ENCODE assay signal across 9 mouse cellular contexts in genomic region chr7:140101498-140101897, GRCm38 (mm10). TPM values are rescaled to one million over a fixed set of nuclear protein-coding genes. Genes with fewer than 3 reads are reported as not detected.
A peak's percentile ranks its signal among the peaks of the same experiment; 100 is the strongest.
DNase-seq lines count a peak whose midpoint lies in the region; ATAC-seq lines count a peak whose summit lies in the region.
"Had no signal": no experiment of that assay in that cellular context is flagged by ENCODE, and none has a peak within 500 bp of the region (broad histone marks: within the 10 kb centered on the region; RNA-seq: fewer than 3 reads in every experiment).

No protein-coding gene starts in this region.

- no peak overlapping the region for H3K27ac ChIP-seq in kidney, embryonic 14.5 days (ENCODE audit: low read depth, low read length)
- no peak overlapping the region for H3K27ac ChIP-seq in hindbrain, embryonic 14.5 days
- H3K27ac ChIP-seq in midbrain, embryonic 14.5 days (replicated peaks; ENCODE audit: low read depth, low read length) = no peak overlapping the region

- 0 out of 2 replicates have a peak, but pooled peaks have one; percentile 25 for ATAC-seq in kidney, embryonic 14.5 days (ENCODE audit: low FRiP score, low TSS enrichment)
- no peak for ATAC-seq in hindbrain, embryonic 14.5 days (ENCODE audit: low FRiP score)
- ATAC-seq in midbrain, embryonic 14.5 days (ENCODE audit: low FRiP score, low TSS enrichment) = no peak
- ATAC-seq in erythroid progenitor cell, adult 5-6 weeks (replicated peaks; ENCODE audit: low FRiP score, poor library complexity, severe bottlenecking) = no peak

- no peaks in the 10 kb centered on the region for H3K27me3 ChIP-seq in kidney, embryonic 14.5 days (ENCODE audit: control insufficient read depth, insufficient read depth, low read length)
- H3K27me3 ChIP-seq in hindbrain, embryonic 14.5 days (ENCODE audit: control insufficient read depth, insufficient read depth, low read length) = no peaks in the 10 kb centered on the region
- no peaks in the 10 kb centered on the region for H3K27me3 ChIP-seq in midbrain, embryonic 14.5 days (ENCODE audit: control insufficient read depth, insufficient read depth, low read length)

- peak overlapping the region; percentile 40; the same call in 1 of the 2 replicates for H3K9ac ChIP-seq in kidney, embryonic 14.5 days (ENCODE audit: low read depth, low read length)
- peak overlapping the region; percentile 51 for H3K9ac ChIP-seq in hindbrain, embryonic 14.5 days
- H3K9ac ChIP-seq in midbrain, embryonic 14.5 days (replicated peaks; ENCODE audit: low read length) = peak overlapping the region; percentile 60; the same call in 1 of the 2 replicates

- H3K36me3 ChIP-seq in kidney, embryonic 14.5 days (ENCODE audit: control insufficient read depth, insufficient read depth, low read length) = peaks cover 13% of the 10 kb centered on the region
- peaks cover 16% of the 10 kb centered on the region for H3K36me3 ChIP-seq in hindbrain, embryonic 14.5 days (replicated peaks; ENCODE audit: control insufficient read depth, insufficient read depth)
- peaks cover 16% of the 10 kb centered on the region for H3K36me3 ChIP-seq in midbrain, embryonic 14.5 days (ENCODE audit: control insufficient read depth, insufficient read depth, low read length)

- peaks cover 7% of the 10 kb centered on the region; the same call in 1 of the 2 replicates for H3K4me1 ChIP-seq in kidney, embryonic 14.5 days (ENCODE audit: control insufficient read depth, insufficient read depth, low read length)
- 0 out of 2 replicates have a peak, but pooled peaks cover 10% of the 10 kb centered on the region for H3K4me1 ChIP-seq in hindbrain, embryonic 14.5 days (replicated peaks; ENCODE audit: control insufficient read depth, insufficient read depth, low read length)
- H3K4me1 ChIP-seq in midbrain, embryonic 14.5 days (ENCODE audit: control insufficient read depth, insufficient read depth, low read length) = peaks cover 8% of the 10 kb centered on the region

- DNase-seq in kidney, postnatal 14 days = no peak
- peak; percentile 59 for DNase-seq in cerebellum, adult 9-10 months
- no peak for DNase-seq in hindbrain, embryonic 14.5 days (ENCODE audit: low spot score)
- no peak for DNase-seq in midbrain, embryonic 14.5 days
- DNase-seq in testis, postnatal 10 days (ENCODE audit: low spot score) = no peak
- DNase-seq in thymus, postnatal 10 days (ENCODE audit: low spot score in 2 of 2) = no peak

- H3K4me3 ChIP-seq in kidney, embryonic 14.5 days (ENCODE audit: low read length) = peak overlapping the region; percentile 36
- H3K4me3 ChIP-seq in hindbrain, embryonic 14.5 days (replicated peaks; ENCODE audit: low read length) = peak overlapping the region; percentile 28
- peak overlapping the region; percentile 35 for H3K4me3 ChIP-seq in midbrain, embryonic 14.5 days (replicated peaks; ENCODE audit: low read depth, low read length)

- H3K4me2 ChIP-seq in kidney, embryonic 14.5 days (replicated peaks; ENCODE audit: low read depth, low read length) = peak overlapping the region; percentile 55
- peak overlapping the region; percentile 56 for H3K4me2 ChIP-seq in hindbrain, embryonic 14.5 days (replicated peaks)
- H3K4me2 ChIP-seq in midbrain, embryonic 14.5 days (ENCODE audit: low read length) = peak overlapping the region; percentile 70

- no peaks in the 10 kb centered on the region for H3K9me3 ChIP-seq in kidney, embryonic 14.5 days (ENCODE audit: control insufficient read depth, low read length)
- no peaks in the 10 kb centered on the region for H3K9me3 ChIP-seq in hindbrain, embryonic 14.5 days (ENCODE audit: control insufficient read depth, low read length)
- H3K9me3 ChIP-seq in midbrain, embryonic 14.5 days (ENCODE audit: control insufficient read depth, low read length) = no peaks in the 10 kb centered on the region

- 73% methylated on average over 10 of the region's 10 CpGs for WGBS in kidney, embryonic 14.5 days
- 82% methylated on average over 10 of the region's 10 CpGs for WGBS in hindbrain, embryonic 14.5 days
- 68% methylated on average over 10 of the region's 10 CpGs for WGBS in midbrain, embryonic 14.5 days

RNA-seq across cellular contexts. Expression of gene Fuom, which starts 0.7 kb away (rescaled TPM):
- 32.4 and 36.2 TPM in 2 replicates for polyA plus RNA-seq in kidney, embryonic 14.5 days (2014; fragmentation: Nextera tagmentation; extraction: Ambion mirVana)
- 40.0 and 42.0 TPM in 2 replicates for polyA plus RNA-seq in hindbrain, embryonic 14.5 days (2014; fragmentation: Nextera tagmentation; extraction: Ambion mirVana)
- polyA plus RNA-seq in midbrain, embryonic 14.5 days (2014; fragmentation: Nextera tagmentation; extraction: Ambion mirVana) = 23.9 and 30.8 TPM in 2 replicates
- total RNA-seq in erythroid progenitor cell, adult 5-6 weeks (2015; ENCODE audit: low replicate concordance) = not detected in 2 replicates
- not detected in 2 replicates for total RNA-seq in erythroid progenitor cell, adult 5-6 weeks (2017; ENCODE audit: low replicate concordance)

RNA-seq across cellular contexts. Expression of gene Prap1, which starts 8.3 kb away (rescaled TPM):
- 0.38 TPM in 1 of 2 replicates, not detected in the other for polyA plus RNA-seq in kidney, embryonic 14.5 days (2014; fragmentation: Nextera tagmentation; extraction: Ambion mirVana)
- not detected in 2 replicates for polyA plus RNA-seq in hindbrain, embryonic 14.5 days (2014; fragmentation: Nextera tagmentation; extraction: Ambion mirVana)
- polyA plus RNA-seq in midbrain, embryonic 14.5 days (2014; fragmentation: Nextera tagmentation; extraction: Ambion mirVana) = not detected in 2 replicates
- not detected in 2 replicates for total RNA-seq in erythroid progenitor cell, adult 5-6 weeks (2015; ENCODE audit: low replicate concordance)
- not detected in 2 replicates for total RNA-seq in erythroid progenitor cell, adult 5-6 weeks (2017; ENCODE audit: low replicate concordance)
- total RNA-seq: MEL had no signal

RNA-seq across cellular contexts. Expression of gene Paox, which starts 14.1 kb away (rescaled TPM):
- polyA plus RNA-seq in kidney, embryonic 14.5 days (2014; fragmentation: Nextera tagmentation; extraction: Ambion mirVana) = 20.7 and 24.8 TPM in 2 replicates
- 9.2 and 10.7 TPM in 2 replicates for polyA plus RNA-seq in hindbrain, embryonic 14.5 days (2014; fragmentation: Nextera tagmentation; extraction: Ambion mirVana)
- polyA plus RNA-seq in midbrain, embryonic 14.5 days (2014; fragmentation: Nextera tagmentation; extraction: Ambion mirVana) = 5.5 and 6.7 TPM in 2 replicates
- total RNA-seq in erythroid progenitor cell, adult 5-6 weeks (2015; ENCODE audit: low replicate concordance) = 6.8 TPM in 1 of 2 replicates, not detected in the other
- 2.0 and 2.8 TPM in 2 replicates for total RNA-seq in erythroid progenitor cell, adult 5-6 weeks (2017; ENCODE audit: low replicate concordance)
- total RNA-seq: MEL had no signal

RNA-seq across cellular contexts. Expression of gene Echs1, which starts 14.8 kb away (rescaled TPM):
- 186 and 199 TPM in 2 replicates for polyA plus RNA-seq in kidney, embryonic 14.5 days (2014; fragmentation: Nextera tagmentation; extraction: Ambion mirVana)
- 123 and 127 TPM in 2 replicates for polyA plus RNA-seq in hindbrain, embryonic 14.5 days (2014; fragmentation: Nextera tagmentation; extraction: Ambion mirVana)
- 129 TPM in 2 replicates for polyA plus RNA-seq in midbrain, embryonic 14.5 days (2014; fragmentation: Nextera tagmentation; extraction: Ambion mirVana)
- 16.2 and 20.1 TPM in 2 replicates for total RNA-seq in erythroid progenitor cell, adult 5-6 weeks (2015; ENCODE audit: low replicate concordance)
- total RNA-seq in erythroid progenitor cell, adult 5-6 weeks (2017; ENCODE audit: low replicate concordance) = 8.6 and 12.6 TPM in 2 replicates

RNA-seq across cellular contexts. Expression of gene Caly, which starts 19.1 kb away (rescaled TPM):
- 0.91 TPM in 2 replicates for polyA plus RNA-seq in kidney, embryonic 14.5 days (2014; fragmentation: Nextera tagmentation; extraction: Ambion mirVana)
- 257 and 303 TPM in 2 replicates for polyA plus RNA-seq in hindbrain, embryonic 14.5 days (2014; fragmentation: Nextera tagmentation; extraction: Ambion mirVana)
- polyA plus RNA-seq in midbrain, embryonic 14.5 days (2014; fragmentation: Nextera tagmentation; extraction: Ambion mirVana) = 184 and 275 TPM in 2 replicates
- not detected in 2 replicates for total RNA-seq in erythroid progenitor cell, adult 5-6 weeks (2015; ENCODE audit: low replicate concordance)
- not detected in 2 replicates for total RNA-seq in erythroid progenitor cell, adult 5-6 weeks (2017; ENCODE audit: low replicate concordance)
- total RNA-seq: MEL had no signal
